Mouse (Mus musculus): ENCODE measurements around the gene Prkce. TPM values are rescaled to one million over a fixed set of nuclear protein-coding genes. Genes with fewer than 3 reads are reported as not detected.

The Prkce gene
- polyA plus RNA-seq, 2 experiments: 0.32 to 0.37 TPM

DNA sequence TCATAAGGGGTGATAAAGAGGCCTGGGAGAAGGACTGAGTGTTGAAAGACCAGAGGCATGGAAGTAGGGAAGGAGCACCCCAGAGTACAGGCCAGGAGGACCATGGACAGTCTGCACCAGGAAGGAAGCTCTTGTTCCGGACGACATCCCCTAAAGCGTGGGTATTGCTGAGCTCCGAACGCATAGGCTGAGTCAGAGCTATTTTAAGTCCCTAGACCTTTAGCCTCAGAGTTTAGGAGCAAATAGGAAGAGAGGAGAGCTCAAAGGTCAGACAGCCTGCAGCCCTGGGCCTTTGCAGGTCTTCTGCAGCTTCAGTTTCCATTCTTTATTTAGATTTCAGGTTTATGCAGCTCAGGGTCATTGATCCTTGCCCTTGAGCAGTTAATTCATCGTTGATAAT is 433.5 kb downstream of the Prkce start:
- peak in 1 of 3 experiments; percentile 11 for DNase-seq (ENCODE audit: low read depth in 3 of 3, low spot score in 3 of 3)
- peak; percentile 43; the same call in 1 of the 2 replicates for ATAC-seq (ENCODE audit: insufficient read depth)

DNA sequence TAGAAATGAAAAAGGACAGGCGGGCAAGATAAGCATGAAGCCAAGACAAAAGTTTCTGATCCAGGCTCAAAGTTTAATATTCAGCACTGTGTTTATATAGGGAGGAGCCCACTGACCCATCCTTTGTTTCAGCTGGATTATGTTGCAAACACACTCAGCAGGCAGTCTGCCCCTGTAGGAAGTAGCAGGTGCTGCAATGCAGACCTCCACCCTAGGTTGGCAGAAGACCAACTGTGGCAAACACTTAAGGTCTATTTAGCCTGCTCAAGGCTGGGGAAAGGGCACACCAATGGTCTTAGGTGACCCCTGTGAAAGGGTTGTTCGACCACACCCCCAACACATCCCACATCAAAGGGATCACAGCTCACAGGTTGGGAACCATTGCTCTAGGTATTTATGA is 434.3 kb downstream of the Prkce start:
- H3K27ac ChIP-seq: no peak overlapping the region
- no peak overlapping the region for H3K9ac ChIP-seq (replicated peaks)
- no peaks in the 10 kb centered on the region for H3K27me3 ChIP-seq (ENCODE audit: control insufficient read depth, insufficient read depth, low read length)
- 53% methylated on average over 2 of the region's 2 CpGs for WGBS (ENCODE audit: insufficient replicate concordance)
- no peaks in the 10 kb centered on the region for H3K9me3 ChIP-seq (ENCODE audit: control insufficient read depth, low read length)
- H3K4me3 ChIP-seq (ENCODE audit: insufficient read depth in 1 of 2, low read depth in 2 of 2, low read length in 2 of 2): no peak overlapping the region
- H3K36me3 ChIP-seq (replicated peaks; ENCODE audit: control insufficient read depth, insufficient read depth, low read depth): no peaks in the 10 kb centered on the region
- TF ChIP-seq CTCF (IDR thresholded peaks at IDR 0.05; ENCODE audit: low read depth) (peak; percentile 15; the same call in 1 of the 2 replicates), EP300 (IDR thresholded peaks at IDR 0.05; ENCODE audit: low read depth) (no peak)
- H3K4me2 ChIP-seq (ENCODE audit: low read depth): no peak overlapping the region
- ATAC-seq (ENCODE audit: insufficient read depth) (no peak), DNase-seq (ENCODE audit: low read depth in 3 of 3, low spot score in 3 of 3) (no peak)
- H3K4me1 ChIP-seq (replicated peaks; ENCODE audit: control insufficient read depth in 2 of 2, insufficient read depth in 2 of 2, low read length in 1 of 2): peaks cover 0 to 7% of the 10 kb centered on the region in 2 experiments; a peak in 1 of 4 replicates

More for the DNA sequence above, 433.5 kb downstream of the Prkce start:
- no peak overlapping the region for H3K9ac ChIP-seq (replicated peaks)
- 28% methylated on average over 6 of the region's 6 CpGs for WGBS (ENCODE audit: insufficient replicate concordance)
- no peak for TF ChIP-seq CTCF (IDR thresholded peaks at IDR 0.05; ENCODE audit: low read depth)
- TF ChIP-seq EP300 (IDR thresholded peaks at IDR 0.05; ENCODE audit: low read depth): no peak
- H3K4me2 ChIP-seq (ENCODE audit: low read depth): no peak overlapping the region
- H3K9me3 ChIP-seq (ENCODE audit: control insufficient read depth, low read length): no peaks in the 10 kb centered on the region
- H3K4me1 ChIP-seq (replicated peaks; ENCODE audit: control insufficient read depth in 2 of 2, insufficient read depth in 2 of 2, low read length in 1 of 2): peaks cover 0 to 7% of the 10 kb centered on the region in 2 experiments; a peak in 1 of 4 replicates
- no peak overlapping the region for H3K27ac ChIP-seq
- no peaks in the 10 kb centered on the region for H3K36me3 ChIP-seq (replicated peaks; ENCODE audit: control insufficient read depth, insufficient read depth, low read depth)
- no peaks in the 10 kb centered on the region for H3K27me3 ChIP-seq (ENCODE audit: control insufficient read depth, insufficient read depth, low read length)
- no peak overlapping the region for H3K4me3 ChIP-seq (ENCODE audit: insufficient read depth in 1 of 2, low read depth in 2 of 2, low read length in 2 of 2)

DNA sequence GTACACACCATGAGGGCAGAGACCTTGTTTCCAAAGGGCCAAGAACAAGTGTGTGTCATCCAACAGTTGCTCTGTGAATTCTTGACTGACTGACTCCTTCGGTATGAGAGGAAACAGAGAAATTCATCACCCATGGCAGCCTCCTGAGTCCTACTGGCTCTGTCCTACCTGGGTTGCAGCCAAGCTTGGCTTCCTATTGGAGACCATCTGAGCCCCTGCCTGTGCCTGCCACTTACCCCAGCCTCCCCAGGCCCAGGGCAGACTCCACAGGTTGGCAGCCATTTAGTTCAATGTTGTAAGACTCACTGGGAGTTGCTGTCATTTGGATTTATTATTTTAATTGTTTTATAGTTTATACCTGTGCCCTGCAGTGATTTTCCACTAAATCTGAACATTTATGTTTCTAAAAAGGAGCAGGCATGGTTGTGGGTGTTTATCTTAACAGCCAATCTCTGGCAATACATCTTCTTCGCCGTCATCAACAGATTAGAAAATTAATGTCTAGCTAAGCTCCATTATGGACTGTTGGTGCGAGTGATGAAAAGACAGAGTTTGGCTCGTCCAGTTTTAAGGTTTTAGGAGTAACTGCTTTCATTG is 436.4 kb downstream of the Prkce start:
- 61% methylated on average over 5 of the region's 5 CpGs for WGBS (ENCODE audit: insufficient replicate concordance)
- no peak for DNase-seq (ENCODE audit: low read depth in 3 of 3, low spot score in 3 of 3)

GRCm38 (mm10) chr17:86607981-86608380 is 440.4 kb downstream of the Prkce start:
- no peak for DNase-seq (ENCODE audit: low read depth in 3 of 3, low spot score in 3 of 3)
- no peaks in the 10 kb centered on the region for H3K9me3 ChIP-seq (ENCODE audit: control insufficient read depth, low read length)
- no peak for ATAC-seq (ENCODE audit: insufficient read depth)
- no peaks in the 10 kb centered on the region; a peak in 1 of 4 replicates for H3K4me1 ChIP-seq (replicated peaks; ENCODE audit: control insufficient read depth in 2 of 2, insufficient read depth in 2 of 2, low read length in 1 of 2)
- no peak overlapping the region for H3K4me3 ChIP-seq (ENCODE audit: insufficient read depth in 1 of 2, low read depth in 2 of 2, low read length in 2 of 2)
- H3K36me3 ChIP-seq (replicated peaks; ENCODE audit: control insufficient read depth, insufficient read depth, low read depth): no peaks in the 10 kb centered on the region
- TF ChIP-seq EP300 (IDR thresholded peaks at IDR 0.05; ENCODE audit: low read depth): no peak
- no peak for TF ChIP-seq CTCF (IDR thresholded peaks at IDR 0.05; ENCODE audit: low read depth)
- no peak overlapping the region for H3K9ac ChIP-seq (replicated peaks)
- H3K4me2 ChIP-seq (ENCODE audit: low read depth): no peak overlapping the region
- no peak overlapping the region for H3K27ac ChIP-seq
- 70% methylated on average over 4 of the region's 4 CpGs for WGBS (ENCODE audit: insufficient replicate concordance)
- no peaks in the 10 kb centered on the region for H3K27me3 ChIP-seq (ENCODE audit: control insufficient read depth, insufficient read depth, low read length)

More for the DNA sequence above, 436.4 kb downstream of the Prkce start:
- Histone ChIP-seq H3K27ac (no peak overlapping the region), H3K27me3 (ENCODE audit: control insufficient read depth, insufficient read depth, low read length) (no peaks in the 10 kb centered on the region), H3K4me2 (ENCODE audit: low read depth) (no peak overlapping the region), H3K4me3 (ENCODE audit: insufficient read depth in 1 of 2, low read depth in 2 of 2, low read length in 2 of 2) (no peak overlapping the region), H3K9ac (replicated peaks) (no peak overlapping the region), H3K4me1 (replicated peaks; ENCODE audit: control insufficient read depth in 2 of 2, insufficient read depth in 2 of 2, low read length in 1 of 2) (peaks cover 0 to 7% of the 10 kb centered on the region in 2 experiments; a peak in 1 of 4 replicates), H3K36me3 (replicated peaks; ENCODE audit: control insufficient read depth, insufficient read depth, low read depth) (no peaks in the 10 kb centered on the region), H3K9me3 (ENCODE audit: control insufficient read depth, low read length) (no peaks in the 10 kb centered on the region)
- ATAC-seq (ENCODE audit: insufficient read depth): no peak
- TF ChIP-seq CTCF (IDR thresholded peaks at IDR 0.05; ENCODE audit: low read depth) (no peak), EP300 (IDR thresholded peaks at IDR 0.05; ENCODE audit: low read depth) (no peak)

- no peak overlapping the region for H3K27ac ChIP-seq
- H3K9me3 ChIP-seq (ENCODE audit: control insufficient read depth, low read length): no peaks in the 10 kb centered on the region
- no peak overlapping the region for H3K4me3 ChIP-seq (ENCODE audit: insufficient read depth in 1 of 2, low read depth in 2 of 2, low read length in 2 of 2)
- H3K4me1 ChIP-seq (replicated peaks; ENCODE audit: control insufficient read depth in 2 of 2, insufficient read depth in 2 of 2, low read length in 1 of 2): no peaks in the 10 kb centered on the region; a peak in 1 of 4 replicates
- TF ChIP-seq EP300 (IDR thresholded peaks at IDR 0.05; ENCODE audit: low read depth) (no peak), CTCF (IDR thresholded peaks at IDR 0.05; ENCODE audit: low read depth) (no peak)
- no peaks in the 10 kb centered on the region for H3K36me3 ChIP-seq (replicated peaks; ENCODE audit: control insufficient read depth, insufficient read depth, low read depth)
- H3K27me3 ChIP-seq (ENCODE audit: control insufficient read depth, insufficient read depth, low read length): no peaks in the 10 kb centered on the region
- 37% methylated on average over 8 of the region's 8 CpGs for WGBS (ENCODE audit: insufficient replicate concordance)
- no peak for ATAC-seq (ENCODE audit: insufficient read depth)
- H3K9ac ChIP-seq (replicated peaks): no peak overlapping the region
- no peak overlapping the region for H3K4me2 ChIP-seq (ENCODE audit: low read depth)
- DNase-seq (ENCODE audit: low read depth in 3 of 3, low spot score in 3 of 3): peak in 2 of 3 experiments; percentile 37
These were observed 442.8 kb downstream of the Prkce start for GRCm38 (mm10) chr17:86610271-86610969.
